In genomic region chr11:63678382-63678905, GRCm38 (mm10) we compare ENCODE assay signal across 19 mouse cellular contexts.
DNase-seq lines count a peak whose midpoint lies in the region; ATAC-seq and TF ChIP-seq lines count a peak whose summit lies in the region.
"Had no signal": no experiment of that assay in that cellular context is flagged by ENCODE, and none has a peak within 500 bp of the region (broad histone marks: within the 10 kb centered on the region; RNA-seq: fewer than 3 reads in every experiment).

No protein-coding gene starts in this region.

- DNase-seq in testis, postnatal 10 days (ENCODE audit: low spot score), result no peak
- DNase-seq in lung, adult 2 months, result no peak
- DNase-seq in spleen, postnatal 36 days (ENCODE audit: low spot score in 2 of 2), result no peak
- no peak for DNase-seq in adrenal gland, postnatal 25 days
- DNase-seq: adrenal gland, adult 2 months; gastrocnemius, postnatal 14 days; heart, postnatal 4 days; kidney, postnatal 10 days; liver, postnatal 0 days; lung, postnatal 4 days; right cerebral cortex, postnatal 14 days had no signal

- no peak for TF ChIP-seq CTCF in testis, adult 2 months (IDR thresholded peaks at IDR 0.05; ENCODE audit: control insufficient read depth, insufficient read depth, insufficient replicate concordance, low read depth, low read length)
- TF ChIP-seq CTCF in lung, adult 2 months (IDR thresholded peaks at IDR 0.05; ENCODE audit: insufficient read depth, low read length), result no peak

- no peak overlapping the region for H3K27ac ChIP-seq in testis, adult 2 months (ENCODE audit: control insufficient read depth, insufficient read depth, low read depth, low read length)
- H3K27ac ChIP-seq in forebrain, embryonic 15.5 days (replicated peaks), result no peak overlapping the region
- H3K27ac ChIP-seq in midbrain, embryonic 12.5 days (replicated peaks), result peak overlapping the region; percentile 21
- H3K27ac ChIP-seq: embryonic facial prominence, embryonic 13.5 days; limb, embryonic 15.5 days had no signal

- 17% methylated on average over 17 of the region's 17 CpGs for WGBS in forebrain, embryonic 15.5 days
- WGBS in midbrain, embryonic 12.5 days, result 45% methylated on average over 17 of the region's 17 CpGs
- WGBS in lung, adult 2 months, result 85% methylated on average over 17 of the region's 17 CpGs

- H3K4me2 ChIP-seq in forebrain, embryonic 15.5 days (replicated peaks), result 0 out of 2 replicates have a peak overlapping the region, but pooled peaks have one; percentile 14
- no peak overlapping the region for H3K4me2 ChIP-seq in midbrain, embryonic 12.5 days (replicated peaks)
- H3K4me2 ChIP-seq: embryonic facial prominence, embryonic 13.5 days; heart, embryonic 12.5 days; limb, embryonic 15.5 days had no signal

- H3K36me3 ChIP-seq in testis, adult 2 months (ENCODE audit: control insufficient read depth, insufficient read depth, low read length), result no peaks in the 10 kb centered on the region
- no peaks in the 10 kb centered on the region for H3K36me3 ChIP-seq in forebrain, embryonic 15.5 days
- no peaks in the 10 kb centered on the region for H3K36me3 ChIP-seq in midbrain, embryonic 12.5 days
- H3K36me3 ChIP-seq: embryonic facial prominence, embryonic 13.5 days; heart, embryonic 12.5 days; limb, embryonic 15.5 days had no signal

- no peak for TF ChIP-seq POLR2A in testis, adult 2 months (IDR thresholded peaks at IDR 0.05; ENCODE audit: control insufficient read depth, low read depth, low read length)
- TF ChIP-seq POLR2A in lung, adult 2 months (IDR thresholded peaks at IDR 0.05; ENCODE audit: borderline replicate concordance, extremely low read depth, low read depth, low read length), result no peak

- H3K9ac ChIP-seq in forebrain, embryonic 15.5 days (replicated peaks), result no peak overlapping the region
- no peak overlapping the region for H3K9ac ChIP-seq in midbrain, embryonic 12.5 days (replicated peaks)
- H3K9ac ChIP-seq: embryonic facial prominence, embryonic 13.5 days; heart, embryonic 12.5 days; limb, embryonic 15.5 days; liver, postnatal 0 days had no signal

- H3K4me1 ChIP-seq in testis, adult 2 months (ENCODE audit: control insufficient read depth, insufficient read depth, low read length), result peaks cover 6% of the 10 kb centered on the region
- H3K4me1 ChIP-seq in forebrain, embryonic 15.5 days, result peaks cover 11% of the 10 kb centered on the region
- H3K4me1 ChIP-seq in midbrain, embryonic 12.5 days, result peaks cover 20% of the 10 kb centered on the region
- no peaks in the 10 kb centered on the region for H3K4me1 ChIP-seq in lung, adult 2 months (ENCODE audit: control insufficient read depth, insufficient read depth, low read length)
- H3K4me1 ChIP-seq: heart, embryonic 12.5 days; limb, embryonic 15.5 days had no signal

- peak overlapping the region; percentile 16 for H3K4me3 ChIP-seq in testis, adult 2 months (ENCODE audit: control insufficient read depth, low read depth, low read length)
- no peak overlapping the region for H3K4me3 ChIP-seq in forebrain, embryonic 15.5 days
- H3K4me3 ChIP-seq in midbrain, embryonic 12.5 days, result no peak overlapping the region
- no peak overlapping the region for H3K4me3 ChIP-seq in lung, adult 2 months (replicated peaks; ENCODE audit: extremely low read depth, low read depth, low read length)
- H3K4me3 ChIP-seq: embryonic facial prominence, embryonic 13.5 days; heart, embryonic 12.5 days; limb, embryonic 15.5 days had no signal

- no peaks in the 10 kb centered on the region for H3K27me3 ChIP-seq in testis, adult 2 months (ENCODE audit: control insufficient read depth, insufficient read depth, low read length)
- no peaks in the 10 kb centered on the region for H3K27me3 ChIP-seq in forebrain, embryonic 15.5 days
- H3K27me3 ChIP-seq in midbrain, embryonic 12.5 days, result peaks cover 9% of the 10 kb centered on the region
- H3K27me3 ChIP-seq: embryonic facial prominence, embryonic 13.5 days; limb, embryonic 15.5 days had no signal

- no peaks in the 10 kb centered on the region for H3K9me3 ChIP-seq in forebrain, embryonic 15.5 days
- H3K9me3 ChIP-seq in midbrain, embryonic 12.5 days, result no peaks in the 10 kb centered on the region
- H3K9me3 ChIP-seq: embryonic facial prominence, embryonic 13.5 days; heart, embryonic 12.5 days; limb, embryonic 15.5 days had no signal

- ATAC-seq in forebrain, embryonic 15.5 days (replicated peaks), result no peak
- ATAC-seq in midbrain, embryonic 12.5 days (ENCODE audit: low FRiP score, low read depth), result 0 out of 2 replicates have a peak, but pooled peaks have one; percentile 23
- ATAC-seq: CD4-positive, CD25-positive, alpha-beta regulatory T cell, adult 4 months; intestine, postnatal 0 days; liver, postnatal 0 days had no signal
